Mouse (Mus musculus) CH12.LX (cell line): Measurements from ENCODE around the gene Slc35c2. TPM values are rescaled to one million over a fixed set of nuclear protein-coding genes. Genes with fewer than 3 reads are reported as not detected.

ENCODE experiments used
- DNase-seq: peaks from one replicate; pipeline ENCODE4 v3.0.0-alpha.2; 2013; ENCODE audit errors: extremely low read depth
- H3K27ac ChIP-seq: 2 replicates; pipeline ENCODE4 v1.5.1; 2012; ENCODE audit warnings: low read depth, mild to moderate bottlenecking, control low read depth, moderate library complexity; ENCODE audit not compliant: insufficient read depth
- H3K27me3 ChIP-seq: replicated peaks from 2 replicates; pipeline ENCODE3; 2012; ENCODE audit warnings: inconsistent platforms
- H3K36me3 ChIP-seq, 2 experiments: replicated peaks in 1 of 2; 2 replicates each; pipeline versions ENCODE3 to v1.6.1; 2012; ENCODE audit warnings: inconsistent platforms in 1 of 2, low read length in 1 of 2, mild to moderate bottlenecking in 1 of 2, mixed read lengths in 1 of 2, moderate library complexity in 1 of 2; ENCODE audit not compliant: control insufficient read depth in 1 of 2, insufficient read depth in 1 of 2
- H3K4me1 ChIP-seq, 2 experiments: 2 replicates each; pipeline ENCODE4 v1.6.1; 2012; ENCODE audit warnings: inconsistent platforms in 1 of 2, moderate library complexity in 1 of 2; ENCODE audit not compliant: insufficient read depth in 2 of 2, control insufficient read depth in 1 of 2
- H3K4me2 ChIP-seq: 2 replicates; pipeline ENCODE4 v1.6.1; 2012; ENCODE audit warnings: low read depth, mild to moderate bottlenecking, control low read depth; ENCODE audit not compliant: poor library complexity, insufficient read depth, severe bottlenecking
- H3K4me3 ChIP-seq, 3 experiments: fragments of 150-350 bp in 1 of 3; sonication (generic) in 1 of 3; replicated peaks in 1 of 3; 2 replicates each; pipeline versions ENCODE3 to v1.5.1; 2011 to 2012; ENCODE audit warnings: low read depth in 2 of 3, low read length in 2 of 3, mild to moderate bottlenecking in 2 of 3, moderate library complexity in 2 of 3, control low read depth in 1 of 3, improper control_type of control experiment in 1 of 3, inconsistent platforms in 1 of 3, mixed read lengths in 1 of 3; ENCODE audit not compliant: poor library complexity in 1 of 3
- H3K79me2 ChIP-seq: replicated peaks from 2 replicates; pipeline ENCODE4 v1.6.1; 2012; ENCODE audit warnings: mild to moderate bottlenecking, moderate library complexity; ENCODE audit not compliant: control insufficient read depth, poor library complexity, insufficient read depth, severe bottlenecking; ENCODE audit errors: extremely low read depth
- H3K9ac ChIP-seq: 2 replicates; pipeline ENCODE4 v1.6.1; 2012; ENCODE audit warnings: low read depth, mild to moderate bottlenecking, control low read depth, moderate library complexity; ENCODE audit not compliant: insufficient read depth
- H3K9me3 ChIP-seq: replicated peaks from 2 replicates; pipeline ENCODE3; 2012; ENCODE audit warnings: low read length, inconsistent platforms, mixed read lengths
- CTCF ChIP-seq, 2 experiments: IDR thresholded peaks in 1 of 2; conservative IDR thresholded peaks in 1 of 2; 2 replicates each; pipeline ENCODE4 v1.5.1; 2011 to 2012; ENCODE audit warnings: low read depth in 2 of 2, low read length in 2 of 2, improper control_type of control experiment in 1 of 2, inconsistent platforms in 1 of 2, mild to moderate bottlenecking in 1 of 2, moderate library complexity in 1 of 2
- ELF1 ChIP-seq: IDR thresholded peaks from 2 replicates; pipeline ENCODE4 v1.6.1; 2014; ENCODE audit warnings: low read depth, mild to moderate bottlenecking, inconsistent platforms, low read length, improper control_type of control experiment
- EP300 ChIP-seq: IDR thresholded peaks from 2 replicates; pipeline ENCODE4 v1.6.1; 2011; ENCODE audit warnings: low read length, improper control_type of control experiment
- GABPA ChIP-seq: IDR thresholded peaks from 2 replicates; pipeline ENCODE4 v1.6.1; 2012; ENCODE audit warnings: low read depth, low read length, improper control_type of control experiment, inconsistent platforms; ENCODE audit not compliant: insufficient replicate concordance
- IRF4 ChIP-seq: IDR thresholded peaks from 2 replicates; pipeline ENCODE4 v1.6.1; 2014; ENCODE audit warnings: low read depth, mild to moderate bottlenecking, inconsistent platforms, low read length, improper control_type of control experiment
- MAFK ChIP-seq: IDR thresholded peaks from 2 replicates; pipeline ENCODE4 v1.6.1; 2011; ENCODE audit warnings: low read length, improper control_type of control experiment; ENCODE audit not compliant: insufficient replicate concordance
- NELFE ChIP-seq: IDR thresholded peaks from 2 replicates; pipeline ENCODE4 v1.6.1; 2011; ENCODE audit warnings: low read depth, low read length, improper control_type of control experiment
- PAX5 ChIP-seq: IDR thresholded peaks from 2 replicates; pipeline ENCODE4 v1.6.1; 2012; ENCODE audit warnings: low read length, inconsistent platforms, mixed read lengths
- POLR2A ChIP-seq: IDR thresholded peaks from 2 replicates; pipeline ENCODE4 v1.6.1; 2011; ENCODE audit warnings: low read depth, mild to moderate bottlenecking, improper control_type of control experiment, low read length
- SMC3 ChIP-seq: IDR thresholded peaks from 2 replicates; pipeline ENCODE4 v1.6.1; 2011; ENCODE audit warnings: low read depth, low read length, improper control_type of control experiment
- TBP ChIP-seq: conservative IDR thresholded peaks from 2 replicates; pipeline ENCODE4 v1.6.1; 2011; ENCODE audit warnings: low read depth, low read length, improper control_type of control experiment
- TCF12 ChIP-seq: IDR thresholded peaks from 2 replicates; pipeline ENCODE4 v1.6.1; 2014; ENCODE audit warnings: low read depth, mild to moderate bottlenecking, inconsistent platforms, low read length, improper control_type of control experiment
- USF1 ChIP-seq: IDR thresholded peaks from 2 replicates; pipeline ENCODE4 v1.6.1; 2014; ENCODE audit warnings: low read depth, mild to moderate bottlenecking, inconsistent platforms, low read length, improper control_type of control experiment
- USF2 ChIP-seq: conservative IDR thresholded peaks from 2 replicates; pipeline ENCODE4 v1.6.1; 2011; ENCODE audit warnings: low read depth, low read length, improper control_type of control experiment
- ZC3H11A ChIP-seq: IDR thresholded peaks from 2 replicates; pipeline ENCODE4 v1.6.1; 2012; ENCODE audit warnings: low read depth, mild to moderate bottlenecking, inconsistent platforms, low read length, improper control_type of control experiment
- ZMIZ1 ChIP-seq: IDR thresholded peaks from 2 replicates; pipeline ENCODE4 v1.6.1; 2012; ENCODE audit warnings: low read depth, mild to moderate bottlenecking, inconsistent platforms, low read length, improper control_type of control experiment
- ZNF384 ChIP-seq: IDR thresholded peaks from 2 replicates; pipeline ENCODE4 v1.6.1; 2012; ENCODE audit warnings: low read depth, low read length, improper control_type of control experiment, inconsistent platforms
- dilution Hi-C: fragments of 300-500 bp; cut with MboI; formaldehyde crosslinking; loops from 2 replicates; pipeline ENCODE4 v1.14.3; 2020; ENCODE audit warnings: low sequenced_read_pairs; ENCODE audit not compliant: extremely low pct_unique_long_range_greater_than_20kb, extremely low pct_ligation_motif_present
- in situ Hi-C: fragments of 300-500 bp; cut with MboI; formaldehyde crosslinking; loops from 3 replicates; pipeline ENCODE4 v1.14.3; 2019; ENCODE audit warnings: low sequenced_read_pairs, low pct_ligation_motif_present, low pct_unique_long_range_greater_than_20kb, mixed read lengths
- polyA plus RNA-seq: library from polyadenylated mRNA; unstranded; fragments of >175 nt; gene quantifications from 2 replicates; pipeline ENCODE4 v1.2.1, GENCODE M21; 2012; ENCODE audit warnings: low read depth; ENCODE audit not compliant: insufficient read length
- total RNA-seq, 2 experiments: library from RNA; depleted of rRNA; stranded (reverse); fragments of 300-350 nt in 1 of 2; fragments of >200 nt in 1 of 2; gene quantifications; 2 replicates each; pipeline ENCODE4 v1.2.3; 2012 to 2014

Slc35c2 gene
- total and polyA plus RNA-seq, 3 experiments: 45.5 to 57.8 (median 55.3) TPM

DNA sequence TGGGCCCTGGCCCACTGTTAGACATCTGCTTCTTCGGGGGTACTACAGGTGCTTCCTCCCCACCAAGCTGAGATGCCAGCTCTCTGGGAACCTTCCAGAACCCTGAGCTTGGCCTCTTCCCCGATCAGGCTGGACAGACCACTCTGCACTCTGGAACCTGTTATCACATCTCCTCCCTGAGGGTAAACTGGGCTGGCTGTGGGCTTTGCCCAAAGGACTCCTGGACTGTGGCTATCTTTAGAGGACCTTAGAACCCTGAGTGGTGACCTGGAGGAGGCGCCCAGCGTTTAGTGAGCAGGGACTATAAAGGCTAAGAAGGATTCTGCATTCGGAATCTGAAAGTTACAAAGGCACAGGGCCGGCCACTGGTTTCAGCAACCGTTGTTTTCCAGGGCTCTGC lies 3.3 kb downstream of the Slc35c2 start:
- dilution Hi-C loops (no loop called here), in situ Hi-C loops (loop anchor here (10.0 kb wide), 1 partner anchor 330 kb away; no protein-coding TSS in a partner anchor)
- H3K36me3 ChIP-seq: peaks cover 33 to 63% of the 10 kb centered on the region in 2 experiments
- peaks cover 22 to 29% of the 10 kb centered on the region in 2 experiments for H3K4me1 ChIP-seq
- no peaks in the 10 kb centered on the region for H3K9me3 ChIP-seq
- TF ChIP-seq EP300 (no peak), ZC3H11A (no peak), PAX5 (no peak), ZMIZ1 (no peak), GABPA (no peak), IRF4 (no peak), USF2 (no peak), NELFE (no peak), CTCF (conservative IDR thresholded peaks at IDR 0.05 in 1 of 2, IDR thresholded peaks at IDR 0.05 in 1 of 2; ENCODE audit: low read depth in 2 of 2, low read length in 2 of 2) (no peak), ELF1 (no peak), MAFK (no peak), ZNF384 (no peak), SMC3 (no peak), TCF12 (no peak), TBP (no peak), USF1 (no peak)
- DNase-seq: no peak
- H3K4me2 ChIP-seq: no peak overlapping the region
- H3K4me3 ChIP-seq: no peak overlapping the region
- H3K27me3 ChIP-seq: no peaks in the 10 kb centered on the region
- no peak overlapping the region for H3K27ac ChIP-seq
- no peak overlapping the region for H3K9ac ChIP-seq
- H3K79me2 ChIP-seq: no peaks in the 10 kb centered on the region

DNA sequence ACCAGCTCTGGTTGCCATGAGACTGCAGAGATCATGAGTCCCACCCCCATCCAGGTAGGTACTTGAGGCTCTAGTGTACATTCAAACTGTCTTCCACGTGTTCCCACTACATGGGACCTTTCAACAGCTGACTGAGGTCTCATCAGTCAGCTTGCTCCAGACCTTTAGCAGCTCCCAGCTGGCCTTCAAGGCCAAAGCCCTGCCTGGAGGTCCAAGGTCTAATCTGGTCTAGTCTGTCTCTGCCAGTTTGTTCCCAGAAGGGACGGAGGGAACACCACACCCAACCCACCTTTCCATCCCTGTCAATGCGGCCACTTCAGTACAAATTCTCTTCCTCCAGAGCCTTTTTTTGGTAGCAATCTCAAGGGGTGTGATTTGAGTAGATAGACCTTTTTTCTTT lies 4.0 kb downstream of the Slc35c2 start:
- Histone ChIP-seq H3K4me1 (peaks cover 19 to 27% of the 10 kb centered on the region in 2 experiments), H3K36me3 (peaks cover 37 to 66% of the 10 kb centered on the region in 2 experiments), H3K4me3 (no peak overlapping the region), H3K9me3 (no peaks in the 10 kb centered on the region), H3K79me2 (no peaks in the 10 kb centered on the region), H3K27ac (no peak overlapping the region), H3K4me2 (no peak overlapping the region), H3K9ac (no peak overlapping the region), H3K27me3 (no peaks in the 10 kb centered on the region)
- dilution Hi-C loops: no loop called here
- no peak for TF ChIP-seq ZC3H11A
- no peak for TF ChIP-seq POLR2A
- DNase-seq: no peak
- in situ Hi-C loops: loop anchor here (10.0 kb wide), 1 partner anchor 329 kb away; no protein-coding TSS in a partner anchor
